Mouse (Mus musculus): ENCODE measurements at regions not wholly inside any gene's neighbourhood (a gene's known extent, or its start where the extent isn't known, plus 50 kb on each side); places are given as distances from the start of the nearest gene placed in this dataset.
"Not testable (repeated sequence)": the region's sequence is repeated elsewhere in the genome, so short reads cannot be mapped to it uniquely, and the experiment has no call there.

DNA sequence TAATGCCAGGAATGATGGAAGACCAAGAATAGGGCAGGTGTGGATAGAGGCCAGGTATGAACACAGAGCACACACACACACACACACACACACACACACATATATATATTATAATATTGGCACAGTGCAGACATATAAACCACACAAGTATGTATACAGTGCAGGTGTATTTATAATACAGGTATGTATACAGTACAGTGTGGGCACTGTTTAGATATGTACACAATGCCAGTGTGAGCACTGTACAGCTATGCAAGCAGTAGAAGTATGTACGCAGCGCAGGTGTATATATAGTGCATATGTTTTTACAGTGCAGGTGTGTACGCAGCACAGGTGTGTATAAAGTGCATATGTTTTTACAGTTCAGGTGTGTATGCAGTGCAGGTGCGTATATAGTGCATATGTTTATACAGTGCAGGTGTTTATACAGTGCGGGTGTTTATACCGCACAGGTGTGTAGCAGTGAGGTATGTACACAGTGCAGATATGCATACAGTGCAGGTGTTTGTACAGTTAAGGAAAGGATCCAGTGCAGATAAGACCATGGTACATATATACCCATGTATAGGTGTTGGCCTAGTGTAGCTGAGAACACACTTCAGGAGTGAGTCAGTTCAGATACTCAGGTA is 328.2 kb upstream of the Shh start:
- 94% methylated on average over 6 of the region's 6 CpGs for WGBS
- ATAC-seq: peak; percentile 41

DNA sequence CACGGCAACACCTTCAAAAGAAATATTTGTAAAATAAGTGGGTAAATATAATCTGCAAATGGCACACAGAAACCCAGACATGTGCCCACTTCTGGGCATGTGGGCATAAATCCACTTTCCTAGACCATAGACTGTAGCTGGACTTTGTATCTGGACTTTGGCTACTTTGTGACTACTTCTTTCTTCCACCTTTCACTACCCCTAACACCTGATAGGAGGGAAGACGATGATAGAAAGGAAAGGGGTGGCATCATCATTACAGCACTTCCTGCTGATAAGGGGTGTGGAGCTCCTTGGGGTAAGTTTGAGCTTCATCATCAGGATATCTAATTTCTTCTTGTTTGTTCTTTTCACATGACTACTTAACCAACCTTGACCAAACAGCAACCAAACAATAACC is 326.7 kb upstream of the Shh start:
- Histone ChIP-seq H3K27ac (no peak overlapping the region), H3K4me3 (replicated peaks) (no peak overlapping the region), H3K4me2 (replicated peaks) (no peak overlapping the region), H3K36me3 (no peaks in the 10 kb centered on the region), H3K4me1 (replicated peaks) (no peaks in the 10 kb centered on the region), H3K9me3 (no peaks in the 10 kb centered on the region), H3K9ac (no peak overlapping the region), H3K27me3 (replicated peaks) (no peaks in the 10 kb centered on the region)
- 62% methylated on average over 2 of the region's 2 CpGs for WGBS
- ATAC-seq: no peak

More for the DNA sequence above, 328.2 kb upstream of the Shh start:
- Histone ChIP-seq H3K4me3 (replicated peaks) (no peak overlapping the region), H3K4me2 (replicated peaks) (no peak overlapping the region), H3K36me3 (no peaks in the 10 kb centered on the region), H3K9me3 (no peaks in the 10 kb centered on the region), H3K27me3 (replicated peaks) (no peaks in the 10 kb centered on the region), H3K4me1 (replicated peaks) (no peaks in the 10 kb centered on the region), H3K27ac (no peak overlapping the region), H3K9ac (no peak overlapping the region)

DNA sequence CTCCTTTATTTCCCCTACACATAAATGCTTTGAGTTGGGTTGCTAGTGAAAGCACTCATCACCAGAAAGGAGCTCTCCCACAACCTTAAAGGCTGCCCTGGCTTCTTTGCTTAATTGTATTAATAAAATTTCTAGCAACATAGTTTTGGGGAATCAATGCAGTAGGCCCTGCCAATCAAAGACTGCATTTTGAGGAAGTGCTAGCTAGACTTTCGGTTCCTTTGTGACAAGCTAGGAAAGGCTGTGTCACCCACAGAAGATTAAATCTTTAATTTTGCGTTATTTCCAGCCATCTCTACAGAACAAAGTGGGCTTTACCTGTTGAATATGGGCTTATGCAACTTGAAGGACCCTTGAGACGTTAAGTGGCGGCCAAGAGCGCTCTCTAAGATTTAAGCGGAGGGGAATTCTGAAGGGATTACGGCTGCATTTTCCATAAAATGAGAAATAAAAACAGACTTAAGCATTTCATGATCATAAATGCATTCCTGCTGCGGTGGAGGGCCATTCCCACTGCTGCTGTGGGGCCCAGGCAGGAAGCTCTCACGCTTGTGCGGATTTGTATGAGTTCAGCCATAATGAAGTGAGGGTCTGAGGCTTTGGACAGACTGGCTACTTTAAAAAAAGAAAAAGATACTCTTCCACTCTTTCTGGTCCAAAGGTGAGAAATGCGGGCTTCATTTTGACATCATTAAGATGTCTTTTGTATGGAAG is 318.4 kb upstream of the Shh start:
- Histone ChIP-seq H3K27me3 (replicated peaks) (no peaks in the 10 kb centered on the region), H3K27ac (no peak overlapping the region), H3K4me1 (replicated peaks) (no peaks in the 10 kb centered on the region), H3K9me3 (no peaks in the 10 kb centered on the region), H3K9ac (no peak overlapping the region), H3K4me3 (replicated peaks) (no peak overlapping the region), H3K36me3 (no peaks in the 10 kb centered on the region), H3K4me2 (replicated peaks) (no peak overlapping the region)
- no peak for ATAC-seq
- WGBS: 84% methylated on average over 11 of the region's 11 CpGs

DNA sequence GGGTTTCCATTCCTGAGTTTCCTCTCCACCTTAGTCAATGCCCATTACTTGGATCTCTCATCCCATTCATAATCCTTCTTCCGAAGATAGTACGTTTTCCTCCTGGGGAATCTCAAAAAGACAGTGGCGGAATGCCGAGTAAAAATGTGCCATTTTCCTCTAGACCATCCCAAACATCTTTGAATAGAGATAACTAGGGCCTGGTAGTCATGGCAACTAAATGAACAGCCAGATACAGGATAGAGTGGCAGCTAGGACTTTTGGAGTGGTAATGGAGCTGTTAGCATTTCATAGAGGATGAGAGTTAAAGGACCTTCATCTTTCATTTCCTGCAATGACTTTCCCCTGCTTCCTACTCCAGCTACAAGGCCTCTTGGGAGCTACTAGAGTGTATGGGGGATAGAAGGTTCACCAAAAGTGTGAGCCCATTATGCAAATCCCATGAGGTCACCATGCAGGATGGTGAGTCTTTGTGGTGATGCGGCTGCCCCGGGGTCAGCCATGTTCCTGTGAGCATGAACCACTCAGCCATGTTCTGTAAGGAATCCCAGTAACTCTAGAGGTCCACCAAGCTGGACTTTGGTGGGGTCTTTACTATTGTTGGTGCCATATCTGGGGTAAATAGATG is 317.4 kb upstream of the Shh start:
- Histone ChIP-seq H3K4me1 (replicated peaks) (no peaks in the 10 kb centered on the region), H3K27ac (no peak overlapping the region), H3K27me3 (replicated peaks) (no peaks in the 10 kb centered on the region), H3K9me3 (no peaks in the 10 kb centered on the region), H3K9ac (no peak overlapping the region), H3K36me3 (no peaks in the 10 kb centered on the region), H3K4me2 (replicated peaks) (no peak overlapping the region), H3K4me3 (replicated peaks) (no peak overlapping the region)
- WGBS: 88% methylated on average over 6 of the region's 6 CpGs
- ATAC-seq: no peak

DNA sequence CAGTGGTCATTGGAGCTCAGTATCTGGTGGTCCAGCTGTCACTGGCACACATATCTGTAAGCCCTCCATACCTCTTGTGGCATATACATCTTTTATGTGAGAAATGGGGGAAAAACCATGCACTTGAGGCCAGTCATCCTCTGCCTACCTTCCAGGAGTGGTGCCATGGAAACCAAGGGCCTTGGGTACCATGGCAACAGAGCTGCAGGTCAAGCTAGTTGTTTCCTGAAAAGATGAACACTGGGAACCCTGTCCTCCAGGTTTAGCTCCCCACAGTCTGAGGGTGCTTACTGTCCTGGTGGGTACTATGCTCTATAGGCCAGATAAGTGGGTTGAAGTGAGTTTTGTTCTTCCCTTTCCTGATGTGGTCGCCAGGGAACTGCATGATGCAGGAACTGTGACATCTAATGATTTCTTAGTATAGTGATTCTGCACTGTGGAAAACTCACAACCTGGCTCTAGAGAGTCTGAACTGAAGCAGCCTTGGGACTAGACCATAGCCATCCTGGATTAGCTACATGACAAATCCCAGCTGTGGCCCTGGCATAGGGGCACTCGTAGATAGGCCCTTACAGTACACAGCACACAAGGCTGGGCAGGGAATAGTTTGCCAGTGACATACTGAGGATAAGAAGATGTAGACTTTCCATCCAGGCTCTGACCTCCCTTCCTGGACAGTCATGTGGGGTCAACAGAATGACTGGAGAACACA is 308.7 kb upstream of the Shh start:
- ATAC-seq: no peak
- Histone ChIP-seq H3K36me3 (no peaks in the 10 kb centered on the region), H3K27ac (no peak overlapping the region), H3K27me3 (replicated peaks) (no peaks in the 10 kb centered on the region), H3K4me2 (replicated peaks) (no peak overlapping the region), H3K9me3 (no peaks in the 10 kb centered on the region), H3K4me3 (replicated peaks) (no peak overlapping the region), H3K9ac (no peak overlapping the region), H3K4me1 (replicated peaks) (no peaks in the 10 kb centered on the region)
- WGBS: 91% methylated on average over 2 of the region's 2 CpGs

DNA sequence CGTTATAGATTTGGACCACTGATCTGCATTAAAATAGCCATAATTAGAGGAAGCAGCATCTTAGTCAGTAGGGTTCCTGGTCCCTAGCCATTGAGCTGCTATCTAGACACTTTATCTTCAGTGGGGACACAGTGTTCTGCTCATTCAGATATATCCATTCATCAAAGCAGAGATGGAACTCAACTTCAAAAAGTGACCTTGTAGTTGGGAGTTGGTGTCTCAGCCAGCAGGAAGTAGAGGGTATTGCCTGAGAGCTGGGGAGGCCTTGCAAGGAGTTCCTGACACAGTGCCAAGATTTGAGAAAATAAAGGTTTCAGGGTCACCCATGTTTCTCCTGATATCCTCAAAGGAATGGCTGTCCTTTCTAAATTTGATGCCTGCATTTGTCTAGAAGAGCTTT is 304.7 kb upstream of the Shh start:
- H3K9ac ChIP-seq: no peak overlapping the region
- 83% methylated on average over 1 of the region's 1 CpGs for WGBS
- no peaks in the 10 kb centered on the region for H3K9me3 ChIP-seq
- no peak overlapping the region for H3K27ac ChIP-seq
- H3K4me2 ChIP-seq (replicated peaks): no peak overlapping the region
- H3K27me3 ChIP-seq (replicated peaks): no peaks in the 10 kb centered on the region
- no peaks in the 10 kb centered on the region for H3K36me3 ChIP-seq
- no peak for ATAC-seq
- H3K4me3 ChIP-seq (replicated peaks): no peak overlapping the region
- no peaks in the 10 kb centered on the region for H3K4me1 ChIP-seq (replicated peaks)

DNA sequence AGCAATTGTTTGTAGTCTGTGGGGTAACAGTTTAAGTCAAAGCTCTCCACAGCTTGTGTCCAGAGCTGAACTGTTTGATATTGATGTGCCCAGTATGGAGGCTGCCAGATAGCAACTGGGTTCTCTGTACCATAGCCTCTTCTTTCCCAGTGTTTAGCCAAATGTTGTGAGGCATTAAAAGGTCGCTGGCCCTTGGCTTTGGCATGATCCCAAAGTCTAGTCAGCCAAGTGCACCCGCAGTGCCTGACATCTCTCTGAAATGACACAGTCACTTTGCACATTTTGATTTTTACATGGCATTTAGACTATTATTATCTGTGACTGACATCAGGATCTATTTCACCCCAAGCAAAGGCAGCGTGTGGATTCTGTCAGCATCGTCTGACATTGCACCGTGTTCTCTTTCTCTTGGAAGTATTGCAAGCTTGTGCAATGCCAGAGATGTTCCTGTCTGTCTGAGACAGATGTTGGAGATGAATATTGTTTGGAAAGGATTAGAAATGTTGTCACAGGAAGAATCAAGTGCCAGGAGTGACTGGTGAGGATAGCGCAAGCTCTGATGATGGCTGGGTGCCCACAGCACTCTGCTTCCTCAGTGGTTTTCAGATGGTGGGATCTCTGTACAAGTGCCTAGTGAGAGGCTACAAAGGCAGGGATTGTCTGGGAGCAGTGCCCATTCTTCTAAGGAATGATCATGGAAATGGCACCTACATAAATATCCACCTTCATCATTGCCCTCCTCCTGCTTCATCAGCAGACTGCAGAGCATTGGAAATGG is 289.3 kb upstream of the Shh start:
- 80% methylated on average over 6 of the region's 6 CpGs for WGBS
- H3K4me1 ChIP-seq (replicated peaks): no peaks in the 10 kb centered on the region

DNA sequence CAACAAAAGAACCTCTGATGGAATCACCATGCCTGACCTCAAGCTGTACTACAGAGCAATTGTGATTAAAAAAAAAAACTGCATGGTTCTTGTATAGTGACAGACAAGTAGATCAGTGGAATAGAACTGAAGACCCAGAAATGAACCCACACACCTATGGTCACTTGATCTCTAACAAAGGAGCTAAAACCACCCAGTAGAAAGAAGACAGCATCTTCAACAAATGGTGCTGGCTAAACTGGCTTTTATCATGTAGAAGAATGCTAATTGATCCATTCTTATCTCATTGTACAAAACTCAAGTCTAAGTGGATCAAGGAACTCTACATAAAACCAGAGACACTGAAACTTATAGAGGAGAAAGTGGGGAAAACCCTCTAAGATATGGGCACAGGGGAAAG is 284.8 kb upstream of the Shh start:
- not testable (repeated sequence) for H3K9me3 ChIP-seq; H3K36me3 ChIP-seq; H3K4me3 ChIP-seq (replicated peaks); H3K9ac ChIP-seq; H3K4me1 ChIP-seq (replicated peaks); H3K4me2 ChIP-seq (replicated peaks); ATAC-seq; H3K27ac ChIP-seq; H3K27me3 ChIP-seq (replicated peaks)

More for the DNA sequence above, 289.3 kb upstream of the Shh start:
- Histone ChIP-seq H3K36me3 (no peaks in the 10 kb centered on the region), H3K4me2 (replicated peaks) (no peak overlapping the region), H3K9ac (no peak overlapping the region), H3K27me3 (replicated peaks) (no peaks in the 10 kb centered on the region), H3K4me3 (replicated peaks) (no peak overlapping the region), H3K27ac (no peak overlapping the region), H3K9me3 (no peaks in the 10 kb centered on the region)
- no peak for ATAC-seq

DNA sequence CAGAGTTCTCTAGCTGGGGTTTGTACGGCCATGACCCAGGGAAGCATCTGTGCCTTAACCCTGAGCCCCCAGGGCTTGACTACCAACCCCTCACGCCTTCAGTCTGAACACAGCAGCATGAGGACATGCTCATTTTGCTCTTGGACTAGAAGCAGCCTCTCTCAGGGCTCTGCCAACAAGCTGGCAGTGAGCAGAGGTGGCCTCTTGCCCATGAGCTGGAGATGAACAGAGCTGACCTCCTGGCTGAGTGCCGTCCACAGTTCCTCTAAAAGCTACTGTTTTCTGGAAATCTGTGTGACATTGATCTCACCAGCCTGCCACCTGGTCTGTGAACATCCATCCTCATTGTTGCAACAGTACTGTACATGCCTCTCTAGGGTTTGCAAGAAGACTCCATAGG is 267.7 kb upstream of the Shh start:
- Histone ChIP-seq H3K27me3 (replicated peaks) (no peaks in the 10 kb centered on the region), H3K36me3 (no peaks in the 10 kb centered on the region), H3K27ac (no peak overlapping the region), H3K9ac (no peak overlapping the region), H3K4me2 (replicated peaks) (no peak overlapping the region), H3K9me3 (no peaks in the 10 kb centered on the region), H3K4me1 (replicated peaks) (no peaks in the 10 kb centered on the region), H3K4me3 (replicated peaks) (no peak overlapping the region)
- ATAC-seq: no peak
- WGBS: 80% methylated on average over 3 of the region's 3 CpGs

DNA sequence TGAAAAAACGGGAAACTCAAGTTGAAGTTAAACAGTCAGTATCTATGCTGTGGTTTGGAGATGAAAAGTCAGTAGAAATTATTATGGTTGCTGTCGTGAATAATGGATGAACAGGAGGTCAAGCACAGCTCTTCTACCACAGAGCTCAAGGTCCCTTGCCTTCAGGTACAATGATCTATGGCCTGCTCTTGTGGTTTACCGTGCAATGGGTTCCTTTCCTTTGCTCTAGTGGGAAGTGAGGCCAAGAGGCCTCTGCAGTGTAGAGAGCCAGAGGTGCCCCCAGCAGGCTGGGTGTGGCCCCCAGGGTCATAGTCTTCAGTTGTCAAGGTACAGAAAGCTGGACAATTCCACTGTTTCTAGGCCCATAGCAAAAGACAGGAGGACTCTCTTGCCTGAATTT is 255.0 kb upstream of the Shh start:
- Histone ChIP-seq H3K27me3 (replicated peaks) (no peaks in the 10 kb centered on the region), H3K9me3 (no peaks in the 10 kb centered on the region), H3K9ac (no peak overlapping the region), H3K4me2 (replicated peaks) (no peak overlapping the region), H3K27ac (no peak overlapping the region), H3K4me1 (replicated peaks) (no peaks in the 10 kb centered on the region), H3K36me3 (no peaks in the 10 kb centered on the region), H3K4me3 (replicated peaks) (no peak overlapping the region)
- 63% methylated on average over 3 of the region's 3 CpGs for WGBS
- ATAC-seq: no peak

DNA sequence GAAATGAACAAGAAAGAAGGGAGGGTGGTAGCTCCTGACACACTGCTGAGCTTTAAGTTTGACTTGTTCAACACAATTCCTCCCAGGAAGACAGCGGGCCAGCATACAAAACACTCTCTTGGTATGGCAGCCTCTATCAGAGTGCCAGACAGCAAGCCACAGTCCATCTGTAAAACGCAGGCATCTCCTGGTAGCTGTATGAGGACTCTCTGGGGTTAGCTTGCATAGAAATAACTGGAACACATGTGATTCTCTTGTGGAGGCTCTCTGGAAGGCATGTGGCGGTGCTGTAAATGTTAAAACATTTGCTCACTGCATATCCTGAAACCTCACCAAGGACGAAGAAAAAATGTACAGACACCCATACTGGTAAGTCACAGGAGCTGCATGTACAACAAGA is 247.9 kb upstream of the Shh start:
- no peak overlapping the region for H3K9ac ChIP-seq
- no peak overlapping the region for H3K4me2 ChIP-seq (replicated peaks)
- no peak overlapping the region for H3K4me3 ChIP-seq (replicated peaks)
- no peak overlapping the region for H3K27ac ChIP-seq
- H3K9me3 ChIP-seq: no peaks in the 10 kb centered on the region
- H3K36me3 ChIP-seq: no peaks in the 10 kb centered on the region
- WGBS: 85% methylated on average over 4 of the region's 4 CpGs
- no peaks in the 10 kb centered on the region for H3K27me3 ChIP-seq (replicated peaks)
- ATAC-seq: no peak
- no peaks in the 10 kb centered on the region for H3K4me1 ChIP-seq (replicated peaks)

DNA sequence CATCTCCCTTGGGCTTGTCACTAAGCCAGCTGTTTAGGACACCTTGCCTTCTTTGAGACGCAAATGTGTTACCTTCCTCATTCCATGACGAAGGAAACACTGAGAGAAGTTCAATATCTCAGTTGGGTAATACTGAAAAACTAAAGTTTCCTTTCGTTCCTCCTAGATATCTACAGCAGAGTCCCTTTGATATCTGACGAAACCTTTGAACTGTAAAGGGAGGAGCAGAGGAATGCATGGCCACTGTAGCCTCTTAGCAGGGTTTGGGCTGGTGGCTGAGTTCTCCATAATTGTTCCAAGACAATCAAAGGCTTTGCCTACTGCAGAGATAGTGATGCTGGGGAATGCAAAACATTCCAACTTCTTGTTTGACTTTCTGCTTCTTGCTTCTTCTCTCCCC is 243.5 kb upstream of the Shh start:
- H3K36me3 ChIP-seq: no peaks in the 10 kb centered on the region
- WGBS: 27% methylated on average over 4 of the region's 4 CpGs
- no peak overlapping the region for H3K27ac ChIP-seq
- H3K27me3 ChIP-seq (replicated peaks): no peaks in the 10 kb centered on the region
- H3K4me2 ChIP-seq (replicated peaks): no peak overlapping the region
- H3K4me3 ChIP-seq (replicated peaks): no peak overlapping the region
- no peaks in the 10 kb centered on the region for H3K4me1 ChIP-seq (replicated peaks)
- H3K9me3 ChIP-seq: no peaks in the 10 kb centered on the region
- ATAC-seq: peak; percentile 58
- H3K9ac ChIP-seq: no peak overlapping the region
